Mouse (Mus musculus) lung, adult 18-20 months (tissue): ENCODE results near the gene Rsph10b.

Experiments
- DNase-seq, 2 experiments: peaks; one replicate each; pipeline ENCODE4 v3.0.0; 2022; ENCODE audit warnings: mixed read lengths in 2 of 2

Rsph10b gene

DNA sequence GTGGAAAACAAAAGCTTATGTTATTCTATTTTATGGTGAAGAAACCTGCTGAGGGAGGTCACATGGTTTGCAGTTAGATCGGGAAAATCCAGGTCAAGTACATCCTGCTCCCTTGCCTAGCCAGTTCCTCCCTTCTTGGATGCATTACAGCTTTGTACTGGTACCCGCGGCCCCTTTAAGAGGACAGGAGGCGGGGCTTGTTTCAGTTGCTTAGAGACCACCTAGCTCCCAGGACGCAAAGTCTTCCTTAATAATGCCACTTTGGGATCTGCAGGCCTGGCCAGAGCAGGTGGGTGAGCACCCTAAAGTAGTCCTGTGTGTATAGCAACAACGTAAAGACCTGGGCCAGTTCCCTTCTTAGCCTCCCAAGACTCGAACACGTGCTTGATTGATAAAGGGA lies at the start of gene Rsph10b:
Rsph10b (plus strand) TSS at position 205 of the 400 bp plus-strand sequence.
- peak; percentile 71 to 81 for DNase-seq

DNA sequence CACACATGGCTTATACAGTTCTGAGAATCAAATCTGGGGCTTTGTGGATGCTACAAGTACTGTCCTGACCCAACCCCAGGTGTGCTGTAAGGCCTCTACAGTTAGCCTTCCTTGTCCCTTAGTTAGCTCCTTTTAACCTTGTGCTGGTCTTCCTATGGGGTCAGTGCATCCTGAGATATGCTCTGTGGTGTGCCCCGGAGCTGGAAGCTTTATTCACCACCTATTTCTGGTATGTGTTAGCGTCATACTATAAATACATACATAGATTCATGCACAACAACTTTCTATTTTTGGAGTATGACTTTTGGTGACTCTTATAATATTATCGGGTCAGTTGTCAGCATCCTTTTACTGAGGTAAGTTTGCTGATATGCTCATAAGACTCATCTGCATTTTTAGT lies 47.6 kb upstream of the Rsph10b start:
- no peak for DNase-seq

DNA sequence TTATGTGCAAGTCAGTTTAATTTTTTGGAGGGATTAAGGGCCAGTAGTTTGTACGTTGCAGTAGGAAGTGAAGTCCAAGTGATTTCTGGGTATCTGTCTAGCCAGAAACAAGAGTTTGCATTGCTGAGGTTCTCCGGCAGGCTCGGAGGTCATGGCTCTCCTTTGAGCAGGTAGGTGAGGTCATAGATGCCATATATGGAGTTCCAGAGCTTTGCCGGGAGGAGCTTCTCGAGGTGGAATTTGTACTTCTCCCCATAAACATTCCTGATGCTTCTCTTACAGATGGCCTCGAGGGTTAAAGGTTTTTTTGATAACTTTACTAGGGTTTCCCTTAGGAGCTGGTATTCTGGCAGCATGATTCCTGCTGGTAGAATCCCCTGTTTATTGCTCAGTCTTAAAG lies 42.1 kb upstream of the Rsph10b start:
- DNase-seq = no peak

DNA sequence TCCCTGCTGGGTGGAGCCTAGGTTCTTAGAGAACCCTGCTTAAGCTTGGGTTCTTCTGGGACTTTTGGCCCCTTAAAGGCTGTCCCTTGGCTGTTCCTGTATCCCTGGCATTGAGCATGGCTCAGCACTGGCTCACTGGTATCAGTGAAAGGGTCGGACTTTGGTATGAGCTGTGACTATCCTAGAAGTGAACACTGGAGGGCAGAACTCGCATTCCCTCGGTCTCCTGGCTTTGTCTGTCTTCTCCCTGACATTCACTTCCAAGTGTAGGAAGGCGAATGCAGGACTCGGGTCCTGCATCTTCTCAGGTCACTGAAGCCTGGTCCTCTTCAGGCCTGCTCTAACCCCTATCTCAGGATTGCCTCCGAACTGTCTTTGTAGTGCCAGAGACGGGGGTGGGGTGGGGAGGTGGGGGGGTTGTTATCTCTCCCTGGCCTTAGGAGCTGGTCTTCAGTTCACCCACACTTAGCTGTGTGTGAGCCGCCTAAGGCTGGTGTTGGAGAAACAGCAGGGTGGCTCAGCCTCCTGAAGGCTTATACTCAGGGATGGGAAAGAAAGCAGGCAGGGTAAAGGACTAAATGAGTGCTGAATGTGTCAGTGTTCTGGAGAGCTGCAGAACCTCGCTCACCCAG lies 40.5 kb upstream of the Rsph10b start:
- DNase-seq = no peak

DNA sequence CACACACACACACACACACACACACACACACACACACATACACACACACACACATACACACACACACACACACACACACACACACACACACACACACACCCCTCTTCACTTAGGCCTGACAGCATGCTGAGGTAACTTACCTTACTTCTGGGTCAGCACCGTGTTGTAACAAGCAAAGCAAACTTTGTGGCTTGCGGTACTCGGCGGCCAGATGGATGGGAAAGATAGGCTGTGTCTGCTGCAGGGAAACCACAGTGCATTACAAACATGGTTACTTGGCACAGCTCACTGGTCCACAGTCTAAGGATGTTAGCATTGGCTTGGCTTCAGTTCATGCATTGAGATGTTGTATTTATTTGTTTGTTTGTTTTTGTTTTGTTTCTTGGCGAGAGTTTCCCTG lies 39.4 kb upstream of the Rsph10b start:
- DNase-seq = peak; percentile 19 to 33

DNA sequence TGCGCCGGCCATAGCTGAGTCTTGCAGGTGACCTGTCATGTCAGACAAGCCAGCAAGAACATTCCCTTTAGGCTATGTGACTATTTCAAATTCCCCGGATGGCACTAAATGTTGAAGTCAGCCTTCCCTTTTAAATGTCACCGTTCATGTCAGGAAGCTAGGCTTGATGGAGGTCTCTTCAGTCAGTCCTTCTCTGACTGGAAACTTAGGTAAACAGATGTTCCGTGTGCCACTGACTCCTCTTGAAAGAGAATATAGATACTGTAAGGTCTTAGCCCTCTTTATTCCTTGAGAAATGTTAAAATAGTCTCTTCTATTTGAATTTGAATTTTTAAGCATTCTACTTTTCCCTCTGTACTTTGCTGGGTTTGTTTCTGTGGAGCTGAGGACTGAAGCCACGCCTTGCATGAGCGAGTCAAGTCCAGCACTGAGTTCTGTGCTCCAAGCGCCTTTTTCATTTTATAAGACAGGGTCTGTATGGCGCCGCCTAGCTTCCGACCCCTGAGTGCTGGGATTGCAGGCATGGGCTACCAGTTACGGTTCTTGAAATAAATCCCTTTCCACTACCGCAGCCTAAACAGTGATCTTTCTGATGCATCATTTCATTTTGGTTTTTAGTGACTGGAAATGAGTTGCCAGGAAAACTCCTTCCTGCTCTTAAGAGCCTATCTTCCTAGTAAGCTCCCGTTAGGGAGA lies 35.1 kb upstream of the Rsph10b start, which contains the start of gene Ankrd61:
Ankrd61 (minus strand) TSS at position 51 of the 696 bp plus-strand sequence.
- no peak for DNase-seq

DNA sequence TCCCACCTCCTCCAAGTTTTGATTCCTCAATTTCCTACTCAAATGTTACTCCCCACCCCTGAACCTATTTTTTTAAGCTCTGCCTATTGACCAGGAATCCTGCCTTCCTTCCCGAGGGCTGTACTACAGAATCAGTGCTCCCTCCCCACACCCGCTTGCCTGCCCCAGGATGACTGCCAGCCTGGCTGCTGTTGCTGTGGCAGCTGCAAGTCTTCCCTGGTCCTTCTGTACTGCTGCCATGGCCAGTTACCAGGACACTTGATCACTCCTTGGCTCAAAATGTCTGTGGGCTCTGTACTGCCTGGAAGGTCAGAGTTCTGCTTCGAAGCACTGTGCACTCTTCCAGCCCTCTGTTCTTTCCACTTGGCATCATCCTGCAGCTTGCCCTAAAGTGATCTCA lies 30.7 kb upstream of the Rsph10b start:
- DNase-seq = no peak

DNA sequence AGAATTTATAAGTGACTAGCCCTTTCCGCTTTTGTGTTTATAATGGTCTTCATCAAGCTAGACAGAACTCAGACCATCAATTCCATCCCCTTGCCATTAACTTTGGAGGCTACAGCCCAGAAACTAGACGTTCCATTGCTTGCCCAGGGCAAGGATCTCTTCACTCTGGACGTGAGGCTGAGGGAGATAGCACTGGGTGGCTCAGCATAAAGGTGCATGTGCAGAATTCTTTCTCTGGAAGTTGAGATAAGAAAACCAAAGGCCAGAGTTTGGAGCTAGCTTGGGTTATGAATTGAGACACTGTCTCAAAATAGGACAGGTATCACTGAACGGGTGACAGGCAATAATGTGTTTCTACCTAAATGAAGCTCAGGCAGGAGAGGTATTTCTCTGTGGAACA lies 29.0 kb upstream of the Rsph10b start:
- no peak for DNase-seq

DNA sequence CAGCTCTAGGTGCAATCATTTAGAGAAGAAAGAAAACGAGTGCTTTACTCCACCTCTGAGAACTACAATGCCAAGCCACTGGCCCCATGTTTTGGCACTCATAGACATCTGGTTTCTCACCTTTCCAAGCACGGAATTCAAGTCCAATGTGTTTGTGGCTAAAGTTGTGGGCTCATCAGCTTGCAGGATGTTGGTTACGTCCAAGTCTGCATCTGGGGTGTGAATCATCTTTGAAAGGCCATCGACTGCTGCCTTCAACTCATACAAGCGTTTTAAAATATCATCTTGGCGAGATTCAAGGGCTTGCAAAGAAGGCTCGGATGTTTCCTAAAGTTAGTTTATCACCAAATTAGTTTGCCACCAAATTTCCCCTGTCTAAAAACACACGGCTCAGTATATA lies 26.4 kb upstream of the Rsph10b start:
- no peak for DNase-seq

DNA sequence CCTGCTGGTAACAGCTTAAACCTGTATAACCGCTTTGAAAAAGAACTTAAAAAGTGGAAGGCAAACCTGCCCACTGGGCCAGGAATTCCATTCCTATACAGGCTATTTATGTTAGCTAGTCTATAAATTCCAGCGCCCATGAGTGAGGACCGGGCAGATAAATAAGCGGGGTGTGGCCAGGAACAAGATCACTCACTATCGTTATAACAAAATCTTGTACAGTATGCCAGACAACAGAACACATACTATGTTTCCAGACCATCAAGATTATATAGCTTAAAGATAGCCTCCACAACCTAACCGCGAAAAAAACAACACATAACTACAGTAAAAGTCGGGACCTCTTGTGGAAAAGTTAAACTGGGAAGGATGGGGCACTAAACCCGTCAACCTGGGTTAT lies 23.9 kb upstream of the Rsph10b start:
- no peak for DNase-seq

DNA sequence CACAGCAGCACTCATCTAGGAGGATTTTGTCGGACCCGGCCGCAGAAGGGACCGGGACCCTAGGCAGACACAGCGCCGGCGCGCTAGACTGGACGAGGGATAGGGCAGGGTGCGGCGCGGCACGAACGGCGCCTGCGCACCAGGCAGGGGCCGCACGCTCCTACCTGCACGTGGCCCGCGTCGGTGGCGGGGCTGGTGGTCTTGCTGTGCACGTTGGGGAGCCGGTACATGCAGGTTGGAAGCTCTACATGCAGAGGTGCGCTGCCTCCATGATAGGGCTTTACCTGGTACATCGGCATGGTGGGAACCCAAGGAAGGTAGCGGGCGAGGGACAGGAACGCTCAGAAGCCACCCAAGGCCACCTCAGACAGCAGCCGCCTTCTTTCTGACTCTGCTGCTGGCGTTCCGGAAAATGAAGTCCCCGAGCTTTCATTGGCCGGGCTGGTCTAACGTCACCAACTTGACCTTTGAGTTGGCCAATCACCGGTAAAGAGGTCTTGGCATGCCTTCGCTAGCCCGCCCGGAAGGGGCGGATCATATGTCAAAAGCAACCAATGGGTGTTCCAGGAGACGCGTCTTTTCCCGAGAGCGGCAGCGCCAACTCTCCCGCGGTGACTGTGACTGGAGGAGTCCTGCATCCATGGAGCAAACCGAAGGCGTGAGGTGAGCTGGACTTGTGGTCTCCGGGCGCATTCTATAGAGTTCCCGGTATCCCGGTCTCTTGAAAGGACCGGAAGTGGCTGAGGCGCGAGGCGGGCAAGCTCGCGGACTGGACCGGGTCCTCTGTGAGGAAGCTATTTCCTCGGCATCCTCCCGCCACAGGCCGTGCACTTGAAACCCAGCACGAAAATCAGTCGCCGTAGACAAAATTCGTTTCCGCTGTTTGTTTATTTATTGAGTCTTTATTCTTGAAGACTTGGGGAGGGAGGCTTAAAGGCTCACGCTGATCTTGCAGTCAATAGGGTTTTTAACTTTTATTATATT lies 23.1 kb upstream of the Rsph10b start, which contains the start of the genes Aimp2 and Pms2:
Aimp2 (minus strand) TSS at position 431 of the 984 bp plus-strand sequence.
Pms2 (plus strand) TSS at position 548 of the 984 bp plus-strand sequence.
- DNase-seq = peak; percentile 98

DNA sequence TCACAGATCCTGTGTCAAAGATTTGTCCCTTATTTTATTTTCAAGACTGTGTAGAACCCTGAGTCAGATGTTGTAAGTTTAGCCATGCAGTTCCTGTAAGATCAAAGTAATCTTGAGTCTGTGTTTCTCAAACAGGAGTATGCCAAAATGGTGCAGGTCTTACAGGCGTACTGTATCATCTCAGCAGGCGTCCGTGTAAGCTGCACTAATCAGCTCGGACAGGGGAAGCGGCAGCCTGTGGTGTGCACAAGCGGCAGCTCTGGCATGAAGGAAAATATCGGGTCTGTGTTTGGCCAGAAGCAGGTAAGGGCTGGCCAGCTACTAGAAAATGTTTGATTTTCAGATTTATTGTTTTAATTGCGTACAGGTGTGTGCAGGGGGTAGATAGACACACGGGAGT lies 16.6 kb upstream of the Rsph10b start:
- no peak for DNase-seq

DNA sequence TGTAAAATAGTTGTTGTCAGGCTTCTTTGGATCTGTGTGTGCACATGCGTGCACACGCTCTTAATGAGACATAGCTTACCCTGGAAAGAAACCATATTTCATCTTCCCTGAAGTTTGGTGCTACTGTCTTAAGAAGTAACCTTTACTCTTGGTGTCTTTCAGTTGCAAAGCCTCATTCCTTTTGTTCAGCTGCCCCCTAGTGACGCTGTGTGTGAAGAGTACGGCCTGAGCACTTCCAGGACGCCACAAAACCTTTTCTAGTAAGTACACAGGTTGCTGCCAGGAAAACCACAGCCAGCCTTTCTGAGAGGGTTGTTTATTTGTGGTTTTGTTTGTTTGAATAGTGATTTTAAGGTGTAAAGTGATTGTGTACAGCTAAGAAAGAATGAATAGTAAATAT lies 15.4 kb upstream of the Rsph10b start:
- DNase-seq = peak; percentile 74 to 80

DNA sequence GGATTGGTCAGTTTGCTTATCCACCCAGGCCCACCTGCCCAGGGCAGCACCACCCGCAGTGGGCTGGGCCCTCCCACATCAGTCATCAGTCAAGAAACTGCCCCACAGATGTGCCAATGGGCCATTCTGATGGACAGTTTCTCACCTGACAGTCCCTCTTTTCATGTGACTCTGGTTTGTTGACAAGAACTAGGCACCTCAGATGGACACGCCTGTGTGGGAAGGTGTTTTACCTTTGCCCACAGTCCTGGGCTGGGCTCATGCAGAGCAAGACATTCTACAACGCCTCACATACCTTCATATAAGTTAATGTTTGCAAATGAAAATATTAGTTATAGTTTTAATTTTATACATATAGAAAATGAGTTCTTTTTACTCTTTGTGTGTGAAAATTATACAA lies 14.7 kb upstream of the Rsph10b start:
- no peak for DNase-seq

DNA sequence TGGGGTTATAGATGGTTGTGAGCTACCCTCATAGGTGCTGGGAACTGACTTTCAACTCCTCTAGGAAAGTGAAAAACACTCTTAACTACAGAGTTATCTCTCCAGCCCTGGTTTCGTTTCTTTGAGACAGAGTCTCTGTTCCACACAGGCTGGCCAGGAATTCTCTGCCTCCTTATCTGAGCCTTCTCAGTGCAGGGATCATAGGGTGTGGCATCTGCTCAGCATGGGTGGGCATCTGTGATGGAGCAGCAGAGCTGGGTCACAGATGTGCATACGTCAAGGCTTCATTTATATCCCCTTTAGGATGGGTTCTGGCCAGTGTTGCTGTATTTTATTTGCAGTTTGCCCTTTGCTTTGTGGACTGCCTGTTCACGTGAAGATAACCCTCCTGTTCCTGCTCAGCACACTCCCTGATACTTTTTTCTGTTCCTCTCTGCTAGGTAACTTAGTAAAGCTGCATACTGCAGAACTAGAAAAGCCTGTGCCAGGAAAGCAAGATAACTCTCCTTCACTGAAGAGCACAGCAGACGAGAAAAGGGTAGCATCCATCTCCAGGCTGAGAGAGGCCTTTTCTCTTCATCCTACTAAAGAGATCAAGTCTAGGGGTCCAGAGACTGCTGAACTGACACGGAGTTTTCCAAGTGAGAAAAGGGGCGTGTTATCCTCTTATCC lies 7.9 kb upstream of the Rsph10b start:
- no peak for DNase-seq

DNA sequence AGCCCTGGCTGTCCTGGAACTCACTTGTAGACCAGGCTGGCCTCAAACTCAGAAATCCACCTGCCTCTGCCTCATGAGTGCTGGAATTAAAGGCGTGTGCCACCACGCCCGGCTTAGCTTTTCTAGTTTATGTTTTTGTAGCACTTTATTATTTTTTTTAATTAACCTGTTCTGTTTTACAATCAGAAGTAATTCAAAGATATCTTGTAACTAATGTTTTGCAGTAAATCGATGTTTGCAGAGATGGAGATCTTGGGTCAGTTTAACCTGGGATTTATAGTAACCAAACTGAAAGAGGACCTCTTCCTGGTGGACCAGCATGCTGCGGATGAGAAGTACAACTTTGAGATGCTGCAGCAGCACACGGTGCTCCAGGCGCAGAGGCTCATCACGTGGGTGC lies 5.0 kb upstream of the Rsph10b start, which contains the start of gene Gm42421:
Gm42421 (plus strand) TSS at position 301 of the 400 bp plus-strand sequence.
- no peak for DNase-seq

DNA sequence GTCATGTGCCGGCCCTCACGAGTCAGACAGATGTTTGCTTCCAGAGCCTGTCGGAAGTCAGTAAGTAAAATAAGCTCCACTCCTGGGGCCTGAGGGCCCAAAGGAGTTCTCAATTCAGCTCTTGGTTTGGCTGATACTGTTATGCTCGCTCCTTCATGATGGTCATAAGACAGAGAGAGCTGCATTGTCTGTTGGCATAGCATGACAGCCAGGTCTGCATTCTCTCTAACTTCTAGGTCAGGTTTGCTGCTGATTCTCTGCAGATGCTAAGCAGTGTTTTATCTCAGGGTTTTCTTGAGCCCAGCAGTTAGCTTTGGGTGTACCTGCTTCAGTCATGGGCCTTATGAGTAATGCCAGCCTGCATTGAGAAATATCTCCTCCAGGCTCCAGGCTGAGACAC lies 3.5 kb upstream of the Rsph10b start:
- DNase-seq = no peak

DNA sequence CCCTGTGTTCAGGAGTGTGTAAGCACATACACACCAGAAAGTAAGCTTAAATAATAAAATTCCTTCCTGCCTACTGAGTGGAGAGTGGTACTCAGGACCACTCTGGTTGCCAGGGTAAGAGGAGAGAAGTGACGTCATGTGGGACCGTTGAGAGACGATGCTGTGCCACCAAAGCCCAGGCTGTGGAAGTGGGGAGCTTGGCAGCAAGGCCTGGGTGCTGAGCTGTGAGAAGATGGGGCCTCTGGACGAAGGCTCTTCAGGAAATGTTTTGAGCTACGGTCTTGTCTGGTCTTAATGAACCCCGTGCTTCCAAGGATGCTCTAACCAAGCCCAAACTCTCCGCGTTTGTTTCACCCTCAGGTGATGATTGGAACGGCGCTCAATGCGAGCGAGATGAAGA lies 2.2 kb upstream of the Rsph10b start:
- no peak for DNase-seq

DNA sequence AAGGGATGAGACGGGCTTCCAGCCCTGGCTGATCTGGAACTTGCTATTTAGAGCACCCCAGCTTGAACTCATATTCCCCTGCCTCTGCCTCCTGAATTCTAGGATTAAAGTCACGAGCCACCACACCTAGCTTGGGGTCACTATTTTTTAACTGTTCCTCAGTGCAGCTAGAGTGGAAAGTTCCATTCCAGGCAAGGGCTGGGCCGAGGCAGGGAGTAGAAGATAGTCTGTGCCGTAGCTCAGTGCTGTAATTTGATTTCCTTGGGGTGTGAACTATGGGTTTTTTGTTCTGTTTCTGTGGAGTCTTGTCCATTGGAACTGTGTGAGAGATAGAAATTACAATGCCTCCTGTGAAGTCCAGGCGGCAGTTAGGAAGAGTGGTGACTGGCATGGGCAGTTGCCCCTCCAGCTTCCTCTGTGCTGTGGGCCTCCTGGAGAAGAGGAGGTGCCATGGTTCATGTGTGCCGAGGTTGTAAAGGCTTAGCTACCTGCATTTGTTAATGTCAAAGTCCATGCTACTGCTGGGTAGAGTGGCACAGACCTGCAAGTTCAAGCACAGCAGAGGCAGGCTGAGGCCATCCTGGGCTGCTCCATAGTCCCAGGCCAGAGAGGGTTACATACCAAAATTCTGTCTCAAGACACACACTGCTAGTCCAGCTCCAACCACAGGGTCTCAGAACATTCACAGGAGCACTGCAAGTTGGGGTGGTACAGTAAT lies 813 bp upstream of the Rsph10b start:
- no peak for DNase-seq

DNA sequence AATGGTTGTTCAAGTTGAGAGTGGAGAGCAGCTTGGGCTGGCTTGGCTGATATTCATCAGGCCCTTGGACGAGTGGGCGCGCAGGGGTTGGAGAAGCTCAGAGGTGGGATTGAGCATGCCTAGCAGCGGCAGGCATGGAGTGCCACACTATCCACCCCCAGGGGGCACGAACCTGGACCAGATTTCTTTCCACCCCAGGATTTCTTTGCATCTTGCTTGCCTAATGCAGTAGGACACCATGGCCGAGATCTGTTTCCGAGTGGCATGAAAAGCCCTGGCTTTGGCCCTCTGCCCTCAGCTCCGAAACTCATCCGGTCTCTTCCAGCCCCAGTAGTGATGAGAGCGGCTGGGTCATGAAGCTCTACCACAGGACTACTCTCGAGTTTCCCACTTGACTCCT lies 579 bp downstream of the Rsph10b start:
- DNase-seq = no peak

DNA sequence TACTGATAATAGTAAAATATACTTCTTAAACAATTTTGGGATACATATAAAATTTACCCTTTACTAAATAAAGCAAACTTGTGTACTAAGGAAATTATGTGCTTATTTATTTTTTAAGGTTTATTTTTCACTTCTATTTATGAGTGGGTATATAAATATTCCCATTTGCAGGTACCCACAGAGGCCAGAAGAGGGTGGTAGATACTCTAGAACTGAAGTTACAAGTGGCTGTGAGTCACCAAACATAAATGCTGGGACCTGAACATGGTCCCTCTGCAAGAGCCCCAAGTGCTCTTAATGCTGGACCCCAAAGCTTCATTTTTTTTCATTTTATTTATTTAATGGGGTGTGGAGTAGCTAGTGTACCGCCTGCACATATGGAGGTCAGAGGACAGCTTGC lies 1.0 kb downstream of the Rsph10b start:
- no peak for DNase-seq

DNA sequence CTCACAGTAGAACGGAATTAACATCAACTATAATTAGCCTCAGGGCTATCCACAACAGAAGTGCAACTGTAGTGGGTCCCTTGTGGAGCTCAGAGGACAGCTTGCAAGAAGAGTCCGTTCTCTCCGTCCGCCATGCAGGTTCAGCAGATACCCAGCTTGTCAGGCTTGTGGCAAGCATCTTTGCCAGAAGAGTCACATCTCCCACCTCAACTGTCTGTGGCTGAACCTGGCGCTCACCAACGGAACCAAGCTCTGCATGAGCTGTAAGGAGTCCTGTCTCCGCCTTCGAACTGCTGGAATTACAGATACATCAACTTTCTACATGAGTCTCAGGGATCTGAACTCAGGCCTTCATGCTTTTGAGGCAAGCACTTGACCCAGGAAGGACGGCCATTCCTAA lies 3.3 kb downstream of the Rsph10b start:
- DNase-seq = no peak
